Mouse (Mus musculus) liver, embryonic 13.5 days (tissue): ENCODE results near the gene Zzz3. TPM values are rescaled to one million over a fixed set of nuclear protein-coding genes. Genes with fewer than 3 reads are reported as not detected.
A peak's percentile ranks its signal among the peaks of the same experiment; 100 is the strongest.

Experiments
- ATAC-seq: fragments of 200-750 bp; cut with Nextera tagmentation; 2 replicates; pipeline ENCODE4 v1.8.0; 2017; ENCODE audit warnings: low read depth, mild to moderate bottlenecking, moderate number of reproducible peaks, moderate library complexity
- DNase-seq: peaks from one replicate; pipeline ENCODE4 v3.0.0; 2022
- H3K27ac ChIP-seq: fragments of 300-500 bp; sonication (generic); 2 replicates; pipeline ENCODE4 v1.5.1; 2015; ENCODE audit warnings: moderate library complexity, mild to moderate bottlenecking, inconsistent platforms
- H3K27me3 ChIP-seq: fragments of 300-500 bp; sonication (generic); 2 replicates; pipeline ENCODE4 v1.6.1; 2015; ENCODE audit warnings: mild to moderate bottlenecking, inconsistent platforms
- H3K36me3 ChIP-seq: fragments of 300-500 bp; sonication (generic); 2 replicates; pipeline ENCODE4 v1.6.1; 2015; ENCODE audit warnings: mild to moderate bottlenecking, inconsistent platforms
- H3K4me1 ChIP-seq: fragments of 300-500 bp; sonication (generic); replicated peaks from 2 replicates; pipeline ENCODE4 v1.6.1; 2015; ENCODE audit warnings: inconsistent platforms
- H3K4me2 ChIP-seq: fragments of 300-500 bp; sonication (generic); 2 replicates; pipeline ENCODE4 v1.6.1; 2015; ENCODE audit warnings: inconsistent platforms, mild to moderate bottlenecking, moderate library complexity
- H3K4me3 ChIP-seq: fragments of 300-500 bp; sonication (generic); replicated peaks from 2 replicates; pipeline ENCODE4 v1.5.1; 2015; ENCODE audit warnings: mild to moderate bottlenecking, inconsistent platforms
- H3K9ac ChIP-seq: fragments of 300-500 bp; sonication (generic); 2 replicates; pipeline ENCODE4 v1.6.1; 2015; ENCODE audit warnings: mild to moderate bottlenecking, inconsistent platforms
- H3K9me3 ChIP-seq: fragments of 300-500 bp; sonication (generic); replicated peaks from 2 replicates; pipeline ENCODE4 v1.6.1; 2016; ENCODE audit warnings: inconsistent platforms
- WGBS: fragments of 180-500 bp; shearing (Covaris S2); methylation state at CpG from one replicate; pipeline ENCODE4 v1.1.7; 2015; ENCODE audit not compliant: insufficient replicate concordance; 5-methylcytosine and 5-hydroxymethylcytosine counted together
- polyA plus RNA-seq: library from polyadenylated mRNA; unstranded; fragments of >200 nt; fragmentation: Nextera tagmentation; extraction: Ambion mirVana; gene quantifications from 2 replicates; pipeline ENCODE4 v1.2.1, GENCODE M21; 2015

Gene Zzz3
- polyA plus RNA-seq, 1 experiment from 2014 or later = 16.3 TPM

GRCm38 (mm10) chr3:152478599-152479435 is 83.5 kb downstream of the Zzz3 start:
- peak overlapping the region; percentile 60 for H3K4me3 ChIP-seq
- no peaks in the 10 kb centered on the region for H3K36me3 ChIP-seq
- ATAC-seq = peak; percentile 80
- no peaks in the 10 kb centered on the region for H3K9me3 ChIP-seq
- H3K9ac ChIP-seq = peak overlapping the region; percentile 71
- H3K27me3 ChIP-seq = no peaks in the 10 kb centered on the region
- peak overlapping the region; percentile 91 for H3K4me2 ChIP-seq
- H3K27ac ChIP-seq = peak overlapping the region; percentile 77
- DNase-seq = peak; percentile 62
- under 1% methylated on average over 14 of the region's 16 CpGs for WGBS
- H3K4me1 ChIP-seq = peaks cover 25% of the 10 kb centered on the region

GRCm38 (mm10) chr3:152480336-152480735 is 85.1 kb downstream of the Zzz3 start:
- no peak overlapping the region for H3K9ac ChIP-seq
- H3K4me1 ChIP-seq = peaks cover 25% of the 10 kb centered on the region
- no peak overlapping the region for H3K4me3 ChIP-seq
- no peak overlapping the region for H3K4me2 ChIP-seq
- 83% methylated on average over 6 of the region's 6 CpGs for WGBS
- DNase-seq (no peak), ATAC-seq (no peak)
- no peaks in the 10 kb centered on the region for H3K36me3 ChIP-seq
- H3K27me3 ChIP-seq = no peaks in the 10 kb centered on the region
- H3K27ac ChIP-seq = no peak overlapping the region
- H3K9me3 ChIP-seq = no peaks in the 10 kb centered on the region

GRCm38 (mm10) chr3:152482182-152482581 is 86.9 kb downstream of the Zzz3 start:
- no peak overlapping the region for H3K4me3 ChIP-seq
- no peak overlapping the region for H3K4me2 ChIP-seq
- DNase-seq (no peak), ATAC-seq (no peak)
- H3K9me3 ChIP-seq = no peaks in the 10 kb centered on the region
- no peak overlapping the region for H3K9ac ChIP-seq
- no peak overlapping the region for H3K27ac ChIP-seq
- H3K4me1 ChIP-seq = peaks cover 21% of the 10 kb centered on the region
- 70% methylated on average over 8 of the region's 8 CpGs for WGBS
- no peaks in the 10 kb centered on the region for H3K36me3 ChIP-seq
- no peaks in the 10 kb centered on the region for H3K27me3 ChIP-seq

GRCm38 (mm10) chr3:152483800-152484199 is 88.5 kb downstream of the Zzz3 start:
- Histone ChIP-seq H3K36me3 (no peaks in the 10 kb centered on the region), H3K27me3 (no peaks in the 10 kb centered on the region), H3K9me3 (no peaks in the 10 kb centered on the region), H3K9ac (no peak overlapping the region), H3K4me3 (no peak overlapping the region), H3K4me2 (no peak overlapping the region), H3K27ac (no peak overlapping the region), H3K4me1 (peaks cover 5% of the 10 kb centered on the region)
- ATAC-seq (no peak), DNase-seq (no peak)
- WGBS = 50% methylated on average over 7 of the region's 7 CpGs

- 72% methylated on average over 6 of the region's 6 CpGs for WGBS
Observed at GRCm38 (mm10) chr3:152484206-152484605, 88.9 kb downstream of the Zzz3 start.

GRCm38 (mm10) chr3:152488964-152489363 is 93.7 kb downstream of the Zzz3 start:
- Histone ChIP-seq H3K4me1 (no peaks in the 10 kb centered on the region), H3K27ac (no peak overlapping the region), H3K27me3 (no peaks in the 10 kb centered on the region), H3K9ac (no peak overlapping the region), H3K9me3 (no peaks in the 10 kb centered on the region), H3K36me3 (no peaks in the 10 kb centered on the region), H3K4me2 (no peak overlapping the region), H3K4me3 (no peak overlapping the region)
- ATAC-seq = no peak
- DNase-seq = no peak
- 69% methylated on average over 4 of the region's 4 CpGs for WGBS

More at GRCm38 (mm10) chr3:152484206-152484605, 88.9 kb downstream of the Zzz3 start:
- Histone ChIP-seq H3K36me3 (no peaks in the 10 kb centered on the region), H3K9me3 (no peaks in the 10 kb centered on the region), H3K4me2 (no peak overlapping the region), H3K27ac (no peak overlapping the region), H3K4me3 (no peak overlapping the region), H3K4me1 (peaks cover 2% of the 10 kb centered on the region), H3K9ac (no peak overlapping the region), H3K27me3 (no peaks in the 10 kb centered on the region)
- DNase-seq (no peak), ATAC-seq (no peak)

- no peaks in the 10 kb centered on the region for H3K9me3 ChIP-seq
- H3K36me3 ChIP-seq = no peaks in the 10 kb centered on the region
- H3K27ac ChIP-seq = no peak overlapping the region
- H3K9ac ChIP-seq = no peak overlapping the region
- ATAC-seq = no peak
- no peak for DNase-seq
- H3K4me1 ChIP-seq = no peaks in the 10 kb centered on the region
- no peaks in the 10 kb centered on the region for H3K27me3 ChIP-seq
- no peak overlapping the region for H3K4me2 ChIP-seq
- no peak overlapping the region for H3K4me3 ChIP-seq
- WGBS = 59% methylated on average over 5 of the region's 5 CpGs
Observed at GRCm38 (mm10) chr3:152490423-152490822, 95.2 kb downstream of the Zzz3 start.

GRCm38 (mm10) chr3:152492241-152492640 is 97.0 kb downstream of the Zzz3 start:
- no peaks in the 10 kb centered on the region for H3K4me1 ChIP-seq
- no peak overlapping the region for H3K4me2 ChIP-seq
- no peak overlapping the region for H3K9ac ChIP-seq
- ATAC-seq = no peak
- no peak overlapping the region for H3K4me3 ChIP-seq
- no peaks in the 10 kb centered on the region for H3K27me3 ChIP-seq
- 64% methylated on average over 6 of the region's 6 CpGs for WGBS
- H3K9me3 ChIP-seq = no peaks in the 10 kb centered on the region
- DNase-seq = no peak
- no peaks in the 10 kb centered on the region for H3K36me3 ChIP-seq
- no peak overlapping the region for H3K27ac ChIP-seq

- WGBS = 49% methylated on average over 2 of the region's 2 CpGs
- H3K4me2 ChIP-seq = no peak overlapping the region
- no peak for DNase-seq
- no peak for ATAC-seq
- peaks cover under 1% of the 10 kb centered on the region; the same call in 1 of the 2 replicates for H3K4me1 ChIP-seq
- H3K27me3 ChIP-seq = no peaks in the 10 kb centered on the region
- no peak overlapping the region for H3K4me3 ChIP-seq
- no peak overlapping the region for H3K27ac ChIP-seq
- H3K9ac ChIP-seq = no peak overlapping the region
- H3K36me3 ChIP-seq = no peaks in the 10 kb centered on the region
- no peaks in the 10 kb centered on the region for H3K9me3 ChIP-seq
Observed at GRCm38 (mm10) chr3:152493813-152494212, 98.5 kb downstream of the Zzz3 start.

GRCm38 (mm10) chr3:152494667-152495360 is 99.5 kb downstream of the Zzz3 start:
- no peak overlapping the region for H3K27ac ChIP-seq
- H3K4me2 ChIP-seq = no peak overlapping the region
- H3K4me3 ChIP-seq = no peak overlapping the region
- 58% methylated on average over 12 of the region's 12 CpGs for WGBS
- DNase-seq (no peak), ATAC-seq (no peak)
- no peak overlapping the region for H3K9ac ChIP-seq
- H3K27me3 ChIP-seq = no peaks in the 10 kb centered on the region
- H3K4me1 ChIP-seq = peaks cover 3% of the 10 kb centered on the region; the same call in 1 of the 2 replicates
- no peaks in the 10 kb centered on the region for H3K36me3 ChIP-seq
- H3K9me3 ChIP-seq = no peaks in the 10 kb centered on the region

GRCm38 (mm10) chr3:152495415-152495898 is 100.2 kb downstream of the Zzz3 start:
- H3K27me3 ChIP-seq = no peaks in the 10 kb centered on the region
- H3K9ac ChIP-seq = no peak overlapping the region
- H3K27ac ChIP-seq = no peak overlapping the region
- no peak for ATAC-seq
- 75% methylated on average over 8 of the region's 8 CpGs for WGBS
- no peak overlapping the region for H3K4me2 ChIP-seq
- H3K36me3 ChIP-seq = no peaks in the 10 kb centered on the region
- no peak overlapping the region for H3K4me3 ChIP-seq
- no peak for DNase-seq
- peaks cover 3% of the 10 kb centered on the region; the same call in 1 of the 2 replicates for H3K4me1 ChIP-seq
- no peaks in the 10 kb centered on the region for H3K9me3 ChIP-seq
